Mouse (Mus musculus) embryonic fibroblast, embryonic 13.5 days (primary cell): Measurements from ENCODE around the gene Zfp558. TPM values are rescaled to one million over a fixed set of nuclear protein-coding genes. Genes with fewer than 3 reads are reported as not detected.
A peak's percentile ranks its signal among the peaks of the same experiment; 100 is the strongest.
"Not testable (repeated sequence)": the region's sequence is repeated elsewhere in the genome, so short reads cannot be mapped to it uniquely, and the experiment has no call there.

ENCODE experiments used
- H3K27ac ChIP-seq: 2 replicates; pipeline ENCODE4 v1.5.1; 2012; ENCODE audit warnings: low read length, control low read depth, inconsistent platforms; ENCODE audit not compliant: insufficient read depth
- H3K4me1 ChIP-seq: 2 replicates; pipeline ENCODE4 v1.6.1; 2011; ENCODE audit warnings: low read length; ENCODE audit not compliant: control insufficient read depth, insufficient read depth
- H3K4me3 ChIP-seq: 2 replicates; pipeline ENCODE4 v1.5.1; 2011; ENCODE audit warnings: mild to moderate bottlenecking, control low read depth, low read length; ENCODE audit not compliant: insufficient read depth
- CTCF ChIP-seq: IDR thresholded peaks from 2 replicates; pipeline ENCODE4 v1.5.1; 2011; ENCODE audit warnings: mild to moderate bottlenecking, control low read depth, low read length, moderate library complexity, borderline replicate concordance; ENCODE audit not compliant: insufficient read depth
- POLR2A ChIP-seq: IDR thresholded peaks from 2 replicates; pipeline ENCODE4 v1.6.1; 2011; ENCODE audit warnings: low read depth, mild to moderate bottlenecking, control low read depth, low read length, moderate library complexity
- polyA plus RNA-seq: library from polyadenylated mRNA; stranded (reverse); fragments of >200 nt; gene quantifications from 2 replicates; pipeline ENCODE4 v1.2.4, GENCODE M21; 2011; ENCODE audit warnings: low read depth; ENCODE audit not compliant: missing spikeins, insufficient read length

The Zfp558 gene
- 2.4 and 4.3 TPM in 2 replicates for polyA plus RNA-seq

DNA sequence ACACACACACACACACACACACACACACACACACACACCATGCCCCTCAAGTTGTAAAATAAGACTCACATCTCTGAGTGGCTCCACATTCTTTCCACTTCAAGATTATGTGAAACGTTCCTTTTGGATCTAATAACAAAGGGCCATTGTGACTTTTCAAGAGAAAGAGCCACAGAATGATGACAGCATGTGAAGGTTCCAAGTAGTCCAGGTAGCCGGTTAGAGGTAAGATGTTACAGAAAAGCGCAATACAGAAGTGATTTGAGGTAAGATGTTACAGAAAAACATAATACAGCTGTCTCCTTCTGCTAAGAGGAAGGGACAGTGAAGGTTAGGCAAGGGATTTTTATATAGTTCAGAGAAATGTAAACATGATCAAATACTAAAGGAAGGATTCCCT is at the start of gene Zfp558, which contains the start of gene Mbd3l1:
Gene Zfp558, minus strand, starts transcription at position 101 of the 400 bp plus-strand sequence.
Gene Mbd3l1, plus strand, starts transcription at position 192 of the 400 bp plus-strand sequence.
- no peaks in the 10 kb centered on the region for H3K4me1 ChIP-seq

DNA sequence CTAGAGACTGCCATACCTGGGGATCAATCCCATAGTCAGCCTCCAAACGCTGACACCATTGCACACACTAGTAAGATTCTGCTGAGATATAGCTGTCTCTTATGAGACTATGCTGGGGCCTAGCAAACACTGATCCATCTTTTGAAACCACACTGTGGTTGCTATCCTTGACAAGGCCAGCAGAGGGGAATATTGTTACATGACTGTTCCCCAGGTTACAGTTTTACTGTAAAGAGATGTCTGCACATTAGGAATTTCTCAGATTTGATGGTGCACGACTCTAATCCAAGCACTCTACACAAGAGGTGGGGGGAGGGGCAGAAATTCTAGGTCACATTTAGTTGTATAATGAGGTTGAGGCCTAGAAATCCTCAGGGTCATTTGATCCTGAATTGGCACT is 30.0 kb upstream of the Zfp558 start:
- TF ChIP-seq POLR2A (no peak), CTCF (no peak)

More for the DNA sequence above, at the start of gene Zfp558, which contains the start of gene Mbd3l1:
- TF ChIP-seq POLR2A, result no peak
- TF ChIP-seq CTCF, result no peak
- Histone ChIP-seq H3K27ac (no peak within 1 kb of the TSS), H3K4me3 (no peak within 1 kb of the TSS)

DNA sequence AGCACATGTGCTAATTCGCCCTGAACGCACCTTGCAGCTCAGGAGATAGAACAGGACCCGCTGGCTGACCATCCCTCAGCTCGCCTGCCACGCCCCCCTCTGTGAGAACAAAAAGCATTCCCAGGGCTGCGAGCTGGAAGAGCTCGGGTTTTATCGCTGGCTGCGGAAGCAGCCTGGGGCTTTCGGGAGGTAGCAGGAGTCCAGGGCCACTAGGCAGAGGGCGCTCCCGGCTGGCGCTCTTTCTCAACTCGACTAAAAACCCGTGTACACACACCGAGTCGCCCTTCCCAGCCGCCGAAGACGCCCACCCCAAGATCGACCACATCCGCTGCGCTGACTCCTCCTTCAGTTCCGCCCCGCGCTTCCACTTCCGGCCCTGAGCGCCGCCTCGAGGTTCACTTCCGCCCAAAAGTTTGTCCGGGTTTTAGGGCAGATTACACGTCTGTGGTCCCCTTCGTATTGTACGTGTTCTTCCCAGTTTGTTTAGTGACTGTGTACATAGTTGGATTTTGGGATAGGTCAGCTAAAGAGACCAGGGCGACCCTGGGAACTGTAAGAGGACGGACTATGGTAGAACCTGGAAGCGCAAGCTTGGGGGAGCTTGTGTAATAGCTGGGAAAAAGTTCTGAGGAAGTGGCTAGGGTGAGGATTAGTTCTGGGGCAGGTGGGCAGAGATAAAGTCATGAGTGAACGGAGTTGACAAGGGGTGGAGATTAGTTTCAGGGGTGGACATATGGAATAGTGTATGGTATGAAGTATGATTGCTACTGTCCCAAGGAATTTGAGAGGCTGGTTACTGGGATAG is 4.5 kb downstream of the Zfp558 start:
- H3K4me3 ChIP-seq, result peak overlapping the region; percentile 71
- TF ChIP-seq POLR2A, result peak; percentile 77; the same call in 1 of the 2 replicates
- no peak for TF ChIP-seq CTCF
- H3K27ac ChIP-seq, result peak overlapping the region; percentile 37
- no peaks in the 10 kb centered on the region for H3K4me1 ChIP-seq

More for the DNA sequence above, 30.0 kb upstream of the Zfp558 start:
- H3K27ac ChIP-seq, result no peak overlapping the region
- no peaks in the 10 kb centered on the region for H3K4me1 ChIP-seq
- H3K4me3 ChIP-seq, result no peak overlapping the region

DNA sequence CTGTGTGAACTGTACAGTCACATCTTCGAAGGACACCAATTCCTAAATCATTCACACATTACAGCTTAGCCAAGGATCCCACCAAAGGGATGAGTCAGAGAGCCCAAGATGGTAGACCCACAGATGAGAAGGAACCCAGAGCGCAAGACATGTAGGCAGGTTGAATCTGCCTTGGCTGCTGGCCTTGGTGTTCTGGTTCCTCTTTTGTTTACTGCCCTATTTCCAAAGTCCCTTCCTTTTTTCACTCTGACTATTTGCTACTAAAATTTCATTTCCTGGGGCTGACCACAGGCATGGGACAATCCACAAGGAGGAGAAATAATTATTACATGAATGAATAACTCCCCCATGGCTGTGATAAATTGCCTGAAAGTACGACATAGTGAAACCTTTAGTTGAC is 10.1 kb downstream of the Zfp558 start:
- Histone ChIP-seq H3K4me3 (no peak overlapping the region), H3K4me1 (no peaks in the 10 kb centered on the region), H3K27ac (no peak overlapping the region)
- TF ChIP-seq CTCF, result no peak
- no peak for TF ChIP-seq POLR2A

DNA sequence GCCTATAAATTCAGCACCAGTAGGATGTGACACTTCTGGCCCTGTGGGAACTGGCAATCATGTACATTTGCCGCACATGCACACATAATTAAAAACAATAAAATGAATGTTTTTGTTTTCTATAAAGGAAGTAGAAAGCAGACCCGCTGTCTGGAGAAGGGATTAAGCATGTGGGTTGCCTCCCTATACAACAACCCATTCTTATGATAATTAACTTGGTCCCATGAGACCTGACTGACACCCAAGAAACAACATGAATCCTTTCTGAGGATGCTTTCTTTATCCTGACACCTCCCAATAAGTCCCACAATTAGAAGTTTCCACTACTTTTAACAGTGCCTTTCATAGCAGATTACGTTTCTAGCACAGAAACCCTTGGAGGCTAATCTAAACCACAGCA is 10.7 kb downstream of the Zfp558 start:
- Histone ChIP-seq H3K27ac (no peak overlapping the region), H3K4me1 (no peaks in the 10 kb centered on the region), H3K4me3 (no peak overlapping the region)
- TF ChIP-seq CTCF (no peak), POLR2A (no peak)

DNA sequence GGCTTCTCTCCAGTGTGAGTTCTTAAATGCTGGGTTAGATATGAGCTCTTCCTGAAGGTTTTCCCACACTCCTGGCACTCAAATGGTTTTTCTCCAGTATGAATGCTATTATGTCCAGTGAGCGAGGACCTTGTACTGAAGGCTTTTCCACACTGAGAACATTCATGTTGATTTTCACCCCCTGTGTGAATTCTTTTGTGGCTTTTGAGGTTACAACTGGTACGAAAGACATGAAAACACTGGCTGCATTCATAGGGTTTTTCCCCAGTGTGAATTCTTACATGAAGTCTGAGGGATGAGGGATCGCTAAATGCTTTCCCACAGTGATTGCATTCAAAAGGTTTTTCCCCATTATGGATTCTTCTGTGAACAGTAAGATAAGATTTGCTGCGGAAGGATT is 21.5 kb downstream of the Zfp558 start:
- Histone ChIP-seq H3K27ac (no peak overlapping the region), H3K4me1 (no peaks in the 10 kb centered on the region), H3K4me3 (no peak overlapping the region)
- TF ChIP-seq POLR2A (no peak), CTCF (no peak)

DNA sequence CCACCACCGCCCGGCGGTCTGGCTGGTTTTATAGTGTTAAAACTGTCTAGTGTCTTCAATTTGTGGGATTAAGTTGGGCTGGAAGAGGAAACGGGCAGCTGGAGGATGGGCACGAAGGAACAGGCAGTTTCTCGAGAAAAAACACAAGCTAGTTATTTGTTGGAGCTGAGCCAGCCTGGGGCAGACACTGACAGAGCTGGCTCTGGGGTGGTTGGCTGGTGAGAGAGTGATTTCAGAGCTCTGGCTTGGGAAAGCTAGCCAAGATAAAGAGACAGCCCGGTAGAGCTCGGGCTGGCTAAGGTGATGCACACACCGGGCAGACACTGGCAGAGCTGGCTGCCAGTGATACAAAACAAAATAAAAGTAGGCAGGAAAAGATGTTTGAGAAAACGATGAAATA is 46.4 kb downstream of the Zfp558 start:
- TF ChIP-seq CTCF, result no peak
- no peak for TF ChIP-seq POLR2A
- H3K27ac ChIP-seq, result no peak overlapping the region
- H3K4me1 ChIP-seq, result no peaks in the 10 kb centered on the region
- no peak overlapping the region for H3K4me3 ChIP-seq

DNA sequence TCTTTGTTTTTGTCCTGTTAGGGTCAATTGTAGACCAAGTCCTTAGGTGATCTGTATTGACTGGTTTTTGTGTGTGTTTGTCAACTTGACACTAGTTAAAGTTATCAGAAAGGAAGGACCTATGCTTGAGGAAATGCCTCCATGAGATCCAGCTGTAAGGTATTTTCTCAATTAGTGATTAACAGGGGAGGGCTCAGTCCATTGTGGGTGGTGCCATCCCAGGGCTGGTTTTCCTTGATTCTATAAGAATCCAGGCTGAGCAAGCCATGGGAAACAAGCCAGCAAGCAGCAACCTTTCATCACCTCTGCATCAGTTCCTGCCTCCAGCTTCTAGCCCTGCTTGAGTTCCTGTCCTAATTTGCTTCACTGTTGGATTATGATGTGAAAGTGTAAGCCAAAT is 47.7 kb downstream of the Zfp558 start, which contains the start of gene Mbd3l2:
Gene Mbd3l2, plus strand, starts transcription at position 301 of the 400 bp plus-strand sequence.
- H3K4me1 ChIP-seq, result no peaks in the 10 kb centered on the region
- no peak within 1 kb of the TSS for H3K4me3 ChIP-seq
- no peak for TF ChIP-seq POLR2A
- no peak for TF ChIP-seq CTCF
- H3K27ac ChIP-seq, result no peak within 1 kb of the TSS

DNA sequence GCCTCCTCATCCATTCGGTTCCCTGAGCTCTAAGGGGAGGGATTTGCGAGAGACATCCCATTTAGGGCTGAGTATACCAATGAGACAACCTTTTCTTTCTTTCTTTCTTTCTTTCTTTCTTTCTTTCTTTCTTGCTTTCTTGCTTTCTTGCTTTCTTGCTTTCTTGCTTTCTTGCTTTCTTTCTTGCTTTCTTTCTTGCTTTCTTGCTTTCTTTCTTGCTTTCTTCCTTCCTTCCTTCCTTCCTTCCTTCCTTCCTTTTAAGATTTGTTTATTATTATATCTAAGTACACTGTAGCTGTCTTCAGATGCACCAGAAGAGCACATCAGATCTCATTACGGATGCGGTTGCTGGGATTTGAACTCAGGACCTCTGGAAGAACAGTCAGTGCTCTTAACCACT is 65.7 kb downstream of the Zfp558 start:
- not testable (repeated sequence) for H3K4me1 ChIP-seq, H3K27ac ChIP-seq, H3K4me3 ChIP-seq

Other genes with a start within 250 kb of the Zfp558 start
- gene Chordc1, start 186.1 kb downstream of the Zfp558 start, polyA plus RNA-seq, result 85.2 and 96.4 TPM in 2 replicates
- gene Naalad2, start 75.3 kb downstream of the Zfp558 start, polyA plus RNA-seq, result 1.9 and 4.2 TPM in 2 replicates
- gene Ubtfl1, start 73.8 kb downstream of the Zfp558 start, polyA plus RNA-seq, result 0.23 TPM in 1 of 2 replicates, not detected in the other
- not detected in 2 replicates for gene Mbd3l2, start 47.6 kb downstream of the Zfp558 start, polyA plus RNA-seq
- not detected in 2 replicates for gene Mbd3l1, start 91 bp upstream of the Zfp558 start, polyA plus RNA-seq
- gene Muc16, start 196.3 kb upstream of the Zfp558 start, polyA plus RNA-seq, result 0.17 and 0.18 TPM in 2 replicates